Mouse (Mus musculus) C2C12 (cell line): Measurements from ENCODE around the gene Supt20.

Experiments
- CEBPB ChIP-seq: IDR thresholded peaks from one replicate; pipeline ENCODE4 v1.6.1; 2011; ENCODE audit warnings: low read depth, mild to moderate bottlenecking, control low read depth, moderate library complexity
- CTCF ChIP-seq: IDR thresholded peaks from one replicate; pipeline ENCODE4 v1.5.1; 2011; ENCODE audit not compliant: control insufficient read depth, insufficient read depth, insufficient read length
- MAX ChIP-seq: IDR thresholded peaks from one replicate; pipeline ENCODE4 v1.6.1; 2011; ENCODE audit warnings: mild to moderate bottlenecking, control low read depth
- MYOD1 ChIP-seq: IDR thresholded peaks from one replicate; pipeline ENCODE4 v1.6.1; 2011; ENCODE audit warnings: low read depth; ENCODE audit not compliant: control insufficient read depth, insufficient read length
- MYOG ChIP-seq: IDR thresholded peaks from one replicate; pipeline ENCODE4 v1.6.1; 2011; ENCODE audit not compliant: control insufficient read depth, insufficient read length; ENCODE audit errors: extremely low read depth
- USF1 ChIP-seq: IDR thresholded peaks from one replicate; pipeline ENCODE4 v1.6.1; 2011; ENCODE audit warnings: low read depth, mild to moderate bottlenecking, control low read depth, moderate library complexity

- TF ChIP-seq USF1 (no peak), CTCF (no peak), MAX (no peak), CEBPB (no peak), MYOD1 (no peak), MYOG (no peak)
These were observed 60.8 kb downstream of the Supt20 start for GRCm38 (mm10) chr3:54753411-54753810.
